Mouse (Mus musculus): Measurements from ENCODE around the gene Rbfox3.

- no peak for TF ChIP-seq POLR2A (IDR thresholded peaks at IDR 0.05; ENCODE audit: borderline replicate concordance, low read depth, low read length)
- TF ChIP-seq CTCF (IDR thresholded peaks at IDR 0.05; ENCODE audit: low read depth, low read length) = no peak
Measured at GRCm38 (mm10) chr11:118576611-118577010, 334.8 kb downstream of the Rbfox3 start.

All from bone marrow macrophage, adult 2 months (primary cell).